Mouse (Mus musculus) CH12.LX (cell line): ENCODE measurements around the gene Sptb. TPM values are rescaled to one million over a fixed set of nuclear protein-coding genes. Genes with fewer than 3 reads are reported as not detected.

ENCODE experiments used
- DNase-seq: peaks from one replicate; pipeline ENCODE4 v3.0.0-alpha.2; 2013; ENCODE audit errors: extremely low read depth
- H3K27ac ChIP-seq: 2 replicates; pipeline ENCODE4 v1.5.1; 2012; ENCODE audit warnings: low read depth, mild to moderate bottlenecking, control low read depth, moderate library complexity; ENCODE audit not compliant: insufficient read depth
- H3K27me3 ChIP-seq: replicated peaks from 2 replicates; pipeline ENCODE3; 2012; ENCODE audit warnings: inconsistent platforms
- H3K36me3 ChIP-seq, 2 experiments: replicated peaks in 1 of 2; 2 replicates each; pipeline versions ENCODE3 to v1.6.1; 2012; ENCODE audit warnings: inconsistent platforms in 1 of 2, low read length in 1 of 2, mild to moderate bottlenecking in 1 of 2, mixed read lengths in 1 of 2, moderate library complexity in 1 of 2; ENCODE audit not compliant: control insufficient read depth in 1 of 2, insufficient read depth in 1 of 2
- H3K4me1 ChIP-seq, 2 experiments: 2 replicates each; pipeline ENCODE4 v1.6.1; 2012; ENCODE audit warnings: inconsistent platforms in 1 of 2, moderate library complexity in 1 of 2; ENCODE audit not compliant: insufficient read depth in 2 of 2, control insufficient read depth in 1 of 2
- H3K4me2 ChIP-seq: 2 replicates; pipeline ENCODE4 v1.6.1; 2012; ENCODE audit warnings: low read depth, mild to moderate bottlenecking, control low read depth; ENCODE audit not compliant: poor library complexity, insufficient read depth, severe bottlenecking
- H3K4me3 ChIP-seq, 3 experiments: fragments of 150-350 bp in 1 of 3; sonication (generic) in 1 of 3; replicated peaks in 1 of 3; 2 replicates each; pipeline versions ENCODE3 to v1.5.1; 2011 to 2012; ENCODE audit warnings: low read depth in 2 of 3, low read length in 2 of 3, mild to moderate bottlenecking in 2 of 3, moderate library complexity in 2 of 3, control low read depth in 1 of 3, improper control_type of control experiment in 1 of 3, inconsistent platforms in 1 of 3, mixed read lengths in 1 of 3; ENCODE audit not compliant: poor library complexity in 1 of 3
- H3K79me2 ChIP-seq: replicated peaks from 2 replicates; pipeline ENCODE4 v1.6.1; 2012; ENCODE audit warnings: mild to moderate bottlenecking, moderate library complexity; ENCODE audit not compliant: control insufficient read depth, poor library complexity, insufficient read depth, severe bottlenecking; ENCODE audit errors: extremely low read depth
- H3K9ac ChIP-seq: 2 replicates; pipeline ENCODE4 v1.6.1; 2012; ENCODE audit warnings: low read depth, mild to moderate bottlenecking, control low read depth, moderate library complexity; ENCODE audit not compliant: insufficient read depth
- H3K9me3 ChIP-seq: replicated peaks from 2 replicates; pipeline ENCODE3; 2012; ENCODE audit warnings: low read length, inconsistent platforms, mixed read lengths
- EP300 ChIP-seq: IDR thresholded peaks from 2 replicates; pipeline ENCODE4 v1.6.1; 2011; ENCODE audit warnings: low read length, improper control_type of control experiment
- HCFC1 ChIP-seq: IDR thresholded peaks from 2 replicates; pipeline ENCODE4 v1.6.1; 2012; ENCODE audit warnings: low read depth, mild to moderate bottlenecking, inconsistent platforms, low read length, improper control_type of control experiment
- JUND ChIP-seq: conservative IDR thresholded peaks from 2 replicates; pipeline ENCODE4 v1.6.1; 2011; ENCODE audit warnings: low read depth, low read length, improper control_type of control experiment
- KAT2A ChIP-seq: IDR thresholded peaks from 2 replicates; pipeline ENCODE4 v1.6.1; 2012; ENCODE audit warnings: low read length, improper control_type of control experiment, inconsistent platforms; ENCODE audit not compliant: insufficient replicate concordance
- MAFK ChIP-seq: IDR thresholded peaks from 2 replicates; pipeline ENCODE4 v1.6.1; 2011; ENCODE audit warnings: low read length, improper control_type of control experiment; ENCODE audit not compliant: insufficient replicate concordance
- MAZ ChIP-seq: IDR thresholded peaks from 2 replicates; pipeline ENCODE4 v1.6.1; 2012; ENCODE audit warnings: low read depth, mild to moderate bottlenecking, inconsistent platforms, low read length, improper control_type of control experiment, moderate library complexity
- MXI1 ChIP-seq: IDR thresholded peaks from 2 replicates; pipeline ENCODE4 v1.6.1; 2011; ENCODE audit warnings: mild to moderate bottlenecking, low read depth, low read length, improper control_type of control experiment
- NELFE ChIP-seq: IDR thresholded peaks from 2 replicates; pipeline ENCODE4 v1.6.1; 2011; ENCODE audit warnings: low read depth, low read length, improper control_type of control experiment
- RAD21 ChIP-seq: IDR thresholded peaks from 2 replicates; pipeline ENCODE4 v1.6.1; 2011; ENCODE audit warnings: low read depth, mild to moderate bottlenecking, low read length, improper control_type of control experiment, moderate library complexity
- TBP ChIP-seq: conservative IDR thresholded peaks from 2 replicates; pipeline ENCODE4 v1.6.1; 2011; ENCODE audit warnings: low read depth, low read length, improper control_type of control experiment
- UBTF ChIP-seq: IDR thresholded peaks from 2 replicates; pipeline ENCODE4 v1.6.1; 2012; ENCODE audit warnings: low read depth, mild to moderate bottlenecking, inconsistent platforms, low read length, improper control_type of control experiment, moderate library complexity
- USF1 ChIP-seq: IDR thresholded peaks from 2 replicates; pipeline ENCODE4 v1.6.1; 2014; ENCODE audit warnings: low read depth, mild to moderate bottlenecking, inconsistent platforms, low read length, improper control_type of control experiment
- ZC3H11A ChIP-seq: IDR thresholded peaks from 2 replicates; pipeline ENCODE4 v1.6.1; 2012; ENCODE audit warnings: low read depth, mild to moderate bottlenecking, inconsistent platforms, low read length, improper control_type of control experiment
- ZKSCAN1 ChIP-seq: IDR thresholded peaks from 2 replicates; pipeline ENCODE4 v1.6.1; 2012; ENCODE audit warnings: low read depth, inconsistent platforms, low read length, improper control_type of control experiment, borderline replicate concordance
- ZMIZ1 ChIP-seq: IDR thresholded peaks from 2 replicates; pipeline ENCODE4 v1.6.1; 2012; ENCODE audit warnings: low read depth, mild to moderate bottlenecking, inconsistent platforms, low read length, improper control_type of control experiment
- dilution Hi-C: fragments of 300-500 bp; cut with MboI; formaldehyde crosslinking; loops from 2 replicates; pipeline ENCODE4 v1.14.3; 2020; ENCODE audit warnings: low sequenced_read_pairs; ENCODE audit not compliant: extremely low pct_unique_long_range_greater_than_20kb, extremely low pct_ligation_motif_present
- in situ Hi-C: fragments of 300-500 bp; cut with MboI; formaldehyde crosslinking; loops from 3 replicates; pipeline ENCODE4 v1.14.3; 2019; ENCODE audit warnings: low sequenced_read_pairs, low pct_ligation_motif_present, low pct_unique_long_range_greater_than_20kb, mixed read lengths
- polyA plus RNA-seq: library from polyadenylated mRNA; unstranded; fragments of >175 nt; gene quantifications from 2 replicates; pipeline ENCODE4 v1.2.1, GENCODE M21; 2012; ENCODE audit warnings: low read depth; ENCODE audit not compliant: insufficient read length
- total RNA-seq, 2 experiments: library from RNA; depleted of rRNA; stranded (reverse); fragments of 300-350 nt in 1 of 2; fragments of >200 nt in 1 of 2; gene quantifications; 2 replicates each; pipeline ENCODE4 v1.2.3; 2012 to 2014

Sptb gene
- total and polyA plus RNA-seq, 3 experiments = 0.03 to 0.04 (median 0.04) TPM

DNA sequence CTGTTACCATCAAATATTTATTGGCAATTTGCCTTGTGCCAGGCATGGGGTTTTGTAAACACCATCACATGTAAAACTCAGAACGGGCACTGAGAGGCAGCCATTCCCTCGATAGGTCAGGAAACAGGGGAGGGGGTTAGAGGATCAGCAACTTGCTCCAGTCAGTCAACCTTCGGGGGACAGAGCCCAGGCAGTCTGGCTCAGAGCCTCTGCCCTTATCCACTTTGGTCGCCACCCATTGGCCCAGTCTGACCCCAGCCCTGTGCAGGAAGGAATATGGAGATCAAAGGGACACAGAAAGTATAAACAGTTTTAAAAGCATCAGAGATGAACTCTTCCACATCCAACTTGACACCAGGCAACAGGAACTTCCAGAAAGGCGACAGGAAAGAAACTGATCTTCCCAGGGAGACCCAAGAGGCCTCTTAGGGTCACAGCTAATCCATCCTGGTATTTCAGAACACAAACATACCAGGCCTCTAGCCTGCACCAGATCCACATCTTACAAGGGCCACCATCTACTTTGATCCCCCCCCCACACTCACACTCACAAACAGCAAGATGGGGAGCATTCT is 40.3 kb downstream of the Sptb start:
- no peaks in the 10 kb centered on the region for H3K36me3 ChIP-seq
- dilution Hi-C loops = no loop called here

DNA sequence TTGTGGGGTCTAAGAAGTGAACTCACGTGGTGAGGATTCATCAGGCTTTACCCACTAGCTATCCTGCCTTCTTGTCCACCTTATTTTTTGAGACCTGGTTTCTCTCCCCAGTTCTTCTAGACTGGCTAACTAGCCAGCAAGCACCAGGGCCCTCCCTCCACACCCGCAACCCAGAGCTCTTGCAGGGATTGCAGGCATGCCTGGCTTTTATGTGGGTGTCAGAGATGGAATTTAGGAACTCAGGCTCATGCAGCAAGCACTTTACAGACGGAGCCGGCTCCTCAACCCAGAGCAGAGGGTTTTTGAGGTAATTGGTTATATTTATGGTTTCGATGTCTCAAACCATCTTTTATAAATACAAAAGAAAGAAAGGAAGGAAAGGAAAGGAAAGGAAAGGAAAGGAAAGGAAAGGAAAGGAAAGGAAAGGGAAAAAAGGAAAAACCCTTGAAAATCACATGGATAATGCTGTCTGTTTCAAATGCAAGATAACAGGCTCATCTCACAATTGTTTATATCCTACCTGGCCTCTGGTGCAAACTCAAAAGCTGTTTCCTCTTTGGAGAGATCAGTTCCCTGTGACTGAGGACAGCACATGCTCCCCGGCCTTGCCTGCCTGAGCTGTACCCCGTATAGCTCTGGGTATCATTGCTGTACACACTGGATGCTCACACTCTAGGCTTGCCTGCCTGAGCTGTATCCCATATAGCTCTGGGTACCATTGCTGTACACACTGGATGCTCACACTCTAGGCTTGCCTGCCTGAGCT is 41.5 kb downstream of the Sptb start:
- no peak overlapping the region for H3K27ac ChIP-seq

More for the DNA sequence above, 40.3 kb downstream of the Sptb start:
- Histone ChIP-seq H3K4me2 (no peak overlapping the region), H3K27ac (no peak overlapping the region), H3K9ac (no peak overlapping the region), H3K4me1 (no peaks in the 10 kb centered on the region), H3K4me3 (no peak overlapping the region), H3K27me3 (no peaks in the 10 kb centered on the region), H3K79me2 (no peaks in the 10 kb centered on the region), H3K9me3 (no peaks in the 10 kb centered on the region)
- in situ Hi-C loops = no loop called here
- no peak for DNase-seq
- TF ChIP-seq KAT2A (no peak), MXI1 (no peak), JUND (no peak), HCFC1 (no peak), ZC3H11A (no peak), UBTF (no peak), RAD21 (no peak), TBP (no peak), MAZ (no peak), MAFK (no peak), NELFE (no peak), ZMIZ1 (no peak), USF1 (no peak)

More for the DNA sequence above, 41.5 kb downstream of the Sptb start:
- Histone ChIP-seq H3K36me3 (no peaks in the 10 kb centered on the region), H3K27me3 (no peaks in the 10 kb centered on the region), H3K4me3 (no peak overlapping the region), H3K4me2 (no peak overlapping the region), H3K79me2 (no peaks in the 10 kb centered on the region), H3K9me3 (no peaks in the 10 kb centered on the region), H3K4me1 (no peaks in the 10 kb centered on the region), H3K9ac (no peak overlapping the region)
- dilution Hi-C loops = no loop called here
- TF ChIP-seq ZKSCAN1 = no peak
- TF ChIP-seq EP300 = no peak
- no peak for DNase-seq
- in situ Hi-C loops = no loop called here
